Mouse (Mus musculus): ENCODE data around the gene Gng8. TPM values are rescaled to one million over a fixed set of nuclear protein-coding genes. Genes with fewer than 3 reads are reported as not detected.

Gng8 gene
- polyA plus RNA-seq, 1 experiment from 2014 or later: not detected

- 67% methylated on average over 4 of the region's 4 CpGs for WGBS (ENCODE audit: missing documents)
- H3K4me3 ChIP-seq (ENCODE audit: inconsistent target): no peak overlapping the region
- H3K27ac ChIP-seq: no peak overlapping the region
- no peaks in the 10 kb centered on the region for H3K36me3 ChIP-seq (ENCODE audit: inconsistent target)
- no peaks in the 10 kb centered on the region for H3K79me2 ChIP-seq (ENCODE audit: inconsistent target)
These were observed 7.3 kb upstream of the Gng8 start for GRCm38 (mm10) chr7:16884334-16884733.

- 22% methylated on average over 92 of the region's 95 CpGs for WGBS (ENCODE audit: missing documents)
- H3K4me3 ChIP-seq (ENCODE audit: inconsistent target): no peak overlapping the region
- no peaks in the 10 kb centered on the region for H3K79me2 ChIP-seq (ENCODE audit: inconsistent target)
- H3K36me3 ChIP-seq (ENCODE audit: inconsistent target): no peaks in the 10 kb centered on the region
- H3K27ac ChIP-seq: no peak overlapping the region
These were observed 6.3 kb upstream of the Gng8 start for GRCm38 (mm10) chr7:16885271-16885776.

- Histone ChIP-seq H3K36me3 (ENCODE audit: inconsistent target) (no peaks in the 10 kb centered on the region), H3K4me3 (ENCODE audit: inconsistent target) (no peak overlapping the region), H3K79me2 (ENCODE audit: inconsistent target) (no peaks in the 10 kb centered on the region), H3K27ac (no peak overlapping the region)
- WGBS (ENCODE audit: missing documents): 65% methylated on average over 42 of the region's 59 CpGs
These were observed 5.7 kb upstream of the Gng8 start for GRCm38 (mm10) chr7:16885905-16886304.

- Histone ChIP-seq H3K4me3 (ENCODE audit: inconsistent target) (no peak overlapping the region), H3K36me3 (ENCODE audit: inconsistent target) (no peaks in the 10 kb centered on the region), H3K79me2 (ENCODE audit: inconsistent target) (no peaks in the 10 kb centered on the region), H3K27ac (no peak overlapping the region)
- WGBS (ENCODE audit: missing documents): 74% methylated on average over 6 of the region's 6 CpGs
These were observed 1.1 kb upstream of the Gng8 start for GRCm38 (mm10) chr7:16890536-16890935.

- Histone ChIP-seq H3K27ac (no peak overlapping the region), H3K4me3 (ENCODE audit: inconsistent target) (no peak overlapping the region), H3K36me3 (ENCODE audit: inconsistent target) (no peaks in the 10 kb centered on the region), H3K79me2 (ENCODE audit: inconsistent target) (no peaks in the 10 kb centered on the region)
- WGBS (ENCODE audit: missing documents): 14% methylated on average over 23 of the region's 23 CpGs
These were observed 642 bp upstream of the Gng8 start for GRCm38 (mm10) chr7:16890944-16891343.

GRCm38 (mm10) chr7:16892352-16892730 is 755 bp downstream of the Gng8 start:
- 51% methylated on average over 9 of the region's 9 CpGs for WGBS (ENCODE audit: missing documents)
- no peaks in the 10 kb centered on the region for H3K79me2 ChIP-seq (ENCODE audit: inconsistent target)
- H3K4me3 ChIP-seq (ENCODE audit: inconsistent target): no peak overlapping the region
- no peak overlapping the region for H3K27ac ChIP-seq
- H3K36me3 ChIP-seq (ENCODE audit: inconsistent target): no peaks in the 10 kb centered on the region

GRCm38 (mm10) chr7:16893612-16894011 is 2.0 kb downstream of the Gng8 start:
- no peaks in the 10 kb centered on the region for H3K79me2 ChIP-seq (ENCODE audit: inconsistent target)
- 38% methylated on average over 6 of the region's 6 CpGs for WGBS (ENCODE audit: missing documents)
- H3K4me3 ChIP-seq (ENCODE audit: inconsistent target): no peak overlapping the region
- no peak overlapping the region for H3K27ac ChIP-seq
- H3K36me3 ChIP-seq (ENCODE audit: inconsistent target): no peaks in the 10 kb centered on the region

- H3K79me2 ChIP-seq (ENCODE audit: inconsistent target): no peaks in the 10 kb centered on the region
- no peaks in the 10 kb centered on the region for H3K36me3 ChIP-seq (ENCODE audit: inconsistent target)
- H3K4me3 ChIP-seq (ENCODE audit: inconsistent target): no peak overlapping the region
- no peak overlapping the region for H3K27ac ChIP-seq
- 53% methylated on average over 4 of the region's 4 CpGs for WGBS (ENCODE audit: missing documents)
These were observed 2.7 kb downstream of the Gng8 start for GRCm38 (mm10) chr7:16894279-16894678.

- WGBS (ENCODE audit: missing documents): 3% methylated on average over 23 of the region's 24 CpGs
- H3K4me3 ChIP-seq (ENCODE audit: inconsistent target): no peak overlapping the region
- no peak overlapping the region for H3K27ac ChIP-seq
- no peaks in the 10 kb centered on the region for H3K36me3 ChIP-seq (ENCODE audit: inconsistent target)
- H3K79me2 ChIP-seq (ENCODE audit: inconsistent target): no peaks in the 10 kb centered on the region
These were observed 3.4 kb downstream of the Gng8 start for GRCm38 (mm10) chr7:16895000-16895399.

- Histone ChIP-seq H3K36me3 (ENCODE audit: inconsistent target) (no peaks in the 10 kb centered on the region), H3K27ac (no peak overlapping the region), H3K79me2 (ENCODE audit: inconsistent target) (no peaks in the 10 kb centered on the region), H3K4me3 (ENCODE audit: inconsistent target) (no peak overlapping the region)
- WGBS (ENCODE audit: missing documents): 48% methylated on average over 10 of the region's 10 CpGs
These were observed 3.9 kb downstream of the Gng8 start for GRCm38 (mm10) chr7:16895511-16895910.

GRCm38 (mm10) chr7:16900526-16900925 is 8.9 kb downstream of the Gng8 start:
- WGBS (ENCODE audit: missing documents): 64% methylated on average over 5 of the region's 5 CpGs
- Histone ChIP-seq H3K36me3 (ENCODE audit: inconsistent target) (no peaks in the 10 kb centered on the region), H3K4me3 (ENCODE audit: inconsistent target) (no peak overlapping the region), H3K79me2 (ENCODE audit: inconsistent target) (no peaks in the 10 kb centered on the region), H3K27ac (0 out of 2 replicates have a peak overlapping the region, but pooled peaks have one; percentile 25)

- Histone ChIP-seq H3K79me2 (ENCODE audit: inconsistent target) (peaks cover 22% of the 10 kb centered on the region), H3K4me3 (ENCODE audit: inconsistent target) (no peak overlapping the region), H3K36me3 (ENCODE audit: inconsistent target) (no peaks in the 10 kb centered on the region), H3K27ac (peak overlapping the region; percentile 22)
- WGBS (ENCODE audit: missing documents): 21% methylated on average over 2 of the region's 2 CpGs
These were observed 11.9 kb downstream of the Gng8 start for GRCm38 (mm10) chr7:16903439-16903955.

- Histone ChIP-seq H3K27ac (peak overlapping the region; percentile 22; the same call in 1 of the 2 replicates), H3K4me3 (ENCODE audit: inconsistent target) (no peak overlapping the region), H3K36me3 (ENCODE audit: inconsistent target) (no peaks in the 10 kb centered on the region), H3K79me2 (ENCODE audit: inconsistent target) (peaks cover 29% of the 10 kb centered on the region)
- 56% methylated on average over 9 of the region's 10 CpGs for WGBS (ENCODE audit: missing documents)
These were observed 12.6 kb downstream of the Gng8 start for GRCm38 (mm10) chr7:16904120-16904675.

GRCm38 (mm10) chr7:16905491-16906021 is 14.0 kb downstream of the Gng8 start:
- Histone ChIP-seq H3K79me2 (ENCODE audit: inconsistent target) (peaks cover 30% of the 10 kb centered on the region), H3K27ac (peak overlapping the region; percentile 57), H3K4me3 (ENCODE audit: inconsistent target) (no peak overlapping the region), H3K36me3 (ENCODE audit: inconsistent target) (no peaks in the 10 kb centered on the region)
- WGBS (ENCODE audit: missing documents): 86% methylated on average over 9 of the region's 9 CpGs

GRCm38 (mm10) chr7:16906281-16906680 is 14.7 kb downstream of the Gng8 start, which contains the start of gene Ptgir:
Gene Ptgir (plus strand): TSS chr7:16906490.
- Histone ChIP-seq H3K79me2 (ENCODE audit: inconsistent target) (peaks cover 30% of the 10 kb centered on the region), H3K36me3 (ENCODE audit: inconsistent target) (no peaks in the 10 kb centered on the region), H3K4me3 (ENCODE audit: inconsistent target) (peak within 1 kb of the TSS; percentile 20; the same call in 1 of the 2 replicates), H3K27ac (peak within 1 kb of the TSS; percentile 78)
- WGBS (ENCODE audit: missing documents): 10% methylated on average over 5 of the region's 6 CpGs
